Mouse (Mus musculus) spleen, adult 2 months (tissue): ENCODE results near the gene Atad1.

Experiments
- CTCF ChIP-seq: fragments of 200-500 bp; IDR thresholded peaks from 2 replicates; pipeline ENCODE4 v1.5.1; 2011; ENCODE audit warnings: mild to moderate bottlenecking, inconsistent platforms; ENCODE audit not compliant: insufficient read depth, insufficient read length, insufficient replicate concordance; ENCODE audit errors: extremely low read depth
- POLR2A ChIP-seq: fragments of 200-500 bp; IDR thresholded peaks from 2 replicates; pipeline ENCODE4 v1.6.1; 2011; ENCODE audit warnings: low read depth, low read length, inconsistent platforms

GRCm38 (mm10) chr19:32637357-32638275 lies 102.0 kb downstream of the Atad1 start:
- no peak for TF ChIP-seq CTCF
- no peak for TF ChIP-seq POLR2A
